Mouse (Mus musculus) kidney, embryonic 15.5 days (tissue): ENCODE measurements around the gene Gpi1. TPM values are rescaled to one million over a fixed set of nuclear protein-coding genes. Genes with fewer than 3 reads are reported as not detected.

ENCODE experiments used
- ATAC-seq: fragments of 200-750 bp; cut with Nextera tagmentation; replicated peaks from 2 replicates; pipeline ENCODE4 v1.8.0; 2017; ENCODE audit warnings: moderate TSS enrichment; ENCODE audit not compliant: low FRiP score
- H3K27ac ChIP-seq: fragments of 300-500 bp; sonication (generic); 2 replicates; pipeline ENCODE4 v1.5.1; 2015; ENCODE audit warnings: mild to moderate bottlenecking, inconsistent platforms
- H3K27me3 ChIP-seq: fragments of 300-500 bp; sonication (generic); 2 replicates; pipeline ENCODE4 v1.6.1; 2015; ENCODE audit warnings: inconsistent platforms
- H3K36me3 ChIP-seq: fragments of 300-500 bp; sonication (generic); 2 replicates; pipeline ENCODE4 v1.6.1; 2015; ENCODE audit warnings: inconsistent platforms
- H3K4me1 ChIP-seq: fragments of 300-500 bp; sonication (generic); 2 replicates; pipeline ENCODE4 v1.6.1; 2015; ENCODE audit warnings: inconsistent platforms
- H3K4me2 ChIP-seq: fragments of 300-500 bp; sonication (generic); 2 replicates; pipeline ENCODE4 v1.6.1; 2015; ENCODE audit warnings: moderate library complexity, mild to moderate bottlenecking, inconsistent platforms
- H3K4me3 ChIP-seq: fragments of 300-500 bp; sonication (generic); replicated peaks from 2 replicates; pipeline ENCODE4 v1.5.1; 2015; ENCODE audit warnings: mild to moderate bottlenecking, inconsistent platforms
- H3K9ac ChIP-seq: fragments of 300-500 bp; sonication (generic); 2 replicates; pipeline ENCODE4 v1.6.1; 2015; ENCODE audit warnings: mild to moderate bottlenecking, inconsistent platforms
- H3K9me3 ChIP-seq: fragments of 300-500 bp; sonication (generic); replicated peaks from 2 replicates; pipeline ENCODE4 v1.6.1; 2016; ENCODE audit warnings: inconsistent platforms
- WGBS: fragments of 180-500 bp; shearing (Covaris S2); methylation state at CpG from one replicate; pipeline ENCODE4 v1.1.7; 2015; ENCODE audit warnings: mixed read lengths; 5-methylcytosine and 5-hydroxymethylcytosine counted together
- polyA plus RNA-seq: library from polyadenylated mRNA; unstranded; fragments of >200 nt; fragmentation: Nextera tagmentation; extraction: Ambion mirVana; gene quantifications from 2 replicates; pipeline ENCODE4 v1.2.1, GENCODE M21; 2015

Gpi1 gene
- polyA plus RNA-seq, 1 experiment from 2014 or later = 404 TPM

- no peak within 1 kb of the TSS for H3K4me3 ChIP-seq
- H3K27me3 ChIP-seq = no peaks in the 10 kb centered on the region
- ATAC-seq = no peak
- H3K36me3 ChIP-seq = peaks cover 85% of the 10 kb centered on the region
- WGBS = 95% methylated on average over 7 of the region's 7 CpGs
- H3K4me1 ChIP-seq = no peaks in the 10 kb centered on the region
- no peak within 1 kb of the TSS for H3K4me2 ChIP-seq
- no peak within 1 kb of the TSS for H3K27ac ChIP-seq
- H3K9me3 ChIP-seq = no peaks in the 10 kb centered on the region
- no peak within 1 kb of the TSS for H3K9ac ChIP-seq
These were observed 20.6 kb upstream of the Gpi1 start, which contains the start of gene Gm6096 for GRCm38 (mm10) chr7:34250738-34251137. Gm6096 (plus strand) TSS chr7:34251038.

- WGBS = 79% methylated on average over 3 of the region's 3 CpGs
- Histone ChIP-seq H3K9me3 (no peaks in the 10 kb centered on the region), H3K4me2 (no peak overlapping the region), H3K4me3 (no peak overlapping the region), H3K9ac (no peak overlapping the region), H3K27me3 (no peaks in the 10 kb centered on the region), H3K4me1 (no peaks in the 10 kb centered on the region), H3K27ac (no peak overlapping the region), H3K36me3 (peaks cover 91% of the 10 kb centered on the region)
- ATAC-seq = no peak
These were observed 16.8 kb upstream of the Gpi1 start for GRCm38 (mm10) chr7:34246870-34247499.

DNA sequence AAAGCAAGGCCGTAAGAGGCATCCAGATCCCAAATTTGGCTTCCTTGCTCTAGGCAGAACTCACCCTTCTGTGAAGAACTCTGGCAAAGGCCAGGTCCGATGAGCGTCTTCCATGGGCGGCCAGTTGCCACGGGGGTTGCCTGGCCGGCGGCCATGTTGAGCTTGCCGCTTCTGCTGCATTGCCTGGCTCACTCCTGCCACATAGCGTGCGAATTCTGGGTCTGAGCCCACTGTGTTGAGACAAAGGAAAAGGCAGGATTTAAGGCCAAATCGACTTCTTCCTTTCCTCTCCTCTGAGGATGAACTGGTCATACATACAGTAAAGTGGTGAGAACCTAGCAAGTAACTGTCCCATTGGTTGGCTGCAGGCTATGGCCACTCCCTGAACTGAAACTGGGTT is 12.0 kb upstream of the Gpi1 start:
- H3K36me3 ChIP-seq = peaks cover 89% of the 10 kb centered on the region
- no peak for ATAC-seq
- no peaks in the 10 kb centered on the region for H3K9me3 ChIP-seq

DNA sequence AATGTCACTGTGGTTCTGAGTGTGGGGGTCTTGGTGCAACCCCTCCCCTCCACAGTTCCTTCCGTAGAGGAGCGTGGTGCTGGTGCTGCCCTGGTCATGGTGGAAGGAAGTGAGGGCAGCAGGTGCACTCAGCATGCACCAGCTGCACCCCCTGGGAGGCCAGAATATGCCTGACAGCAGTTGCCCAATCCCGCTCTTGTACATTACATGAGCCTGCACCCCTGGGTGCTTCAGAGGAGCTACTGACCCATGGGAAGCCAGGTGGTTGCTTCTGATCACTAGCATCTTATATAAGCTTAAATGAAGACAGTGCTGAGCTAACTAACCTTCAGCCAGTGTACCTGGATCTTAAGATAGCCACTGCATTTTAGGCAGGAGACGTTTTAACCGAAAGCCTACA is 8.0 kb upstream of the Gpi1 start:
- Histone ChIP-seq H3K27me3 (no peaks in the 10 kb centered on the region), H3K36me3 (peaks cover 68% of the 10 kb centered on the region), H3K9me3 (no peaks in the 10 kb centered on the region), H3K4me3 (no peak overlapping the region), H3K4me1 (peaks cover 11% of the 10 kb centered on the region), H3K9ac (no peak overlapping the region), H3K27ac (no peak overlapping the region), H3K4me2 (no peak overlapping the region)
- 89% methylated on average over 5 of the region's 5 CpGs for WGBS
- ATAC-seq = no peak

More for the DNA sequence above, 12.0 kb upstream of the Gpi1 start:
- Histone ChIP-seq H3K9ac (no peak overlapping the region), H3K4me2 (no peak overlapping the region), H3K4me1 (no peaks in the 10 kb centered on the region), H3K27me3 (no peaks in the 10 kb centered on the region), H3K27ac (no peak overlapping the region), H3K4me3 (no peak overlapping the region)
- WGBS = 95% methylated on average over 11 of the region's 11 CpGs

GRCm38 (mm10) chr7:34235602-34236001 is 5.5 kb upstream of the Gpi1 start:
- Histone ChIP-seq H3K27ac (no peak overlapping the region), H3K27me3 (no peaks in the 10 kb centered on the region), H3K4me3 (no peak overlapping the region), H3K9ac (no peak overlapping the region), H3K36me3 (peaks cover 47% of the 10 kb centered on the region), H3K4me1 (peaks cover 15% of the 10 kb centered on the region), H3K4me2 (no peak overlapping the region), H3K9me3 (no peaks in the 10 kb centered on the region)
- 86% methylated on average over 5 of the region's 5 CpGs for WGBS
- no peak for ATAC-seq

DNA sequence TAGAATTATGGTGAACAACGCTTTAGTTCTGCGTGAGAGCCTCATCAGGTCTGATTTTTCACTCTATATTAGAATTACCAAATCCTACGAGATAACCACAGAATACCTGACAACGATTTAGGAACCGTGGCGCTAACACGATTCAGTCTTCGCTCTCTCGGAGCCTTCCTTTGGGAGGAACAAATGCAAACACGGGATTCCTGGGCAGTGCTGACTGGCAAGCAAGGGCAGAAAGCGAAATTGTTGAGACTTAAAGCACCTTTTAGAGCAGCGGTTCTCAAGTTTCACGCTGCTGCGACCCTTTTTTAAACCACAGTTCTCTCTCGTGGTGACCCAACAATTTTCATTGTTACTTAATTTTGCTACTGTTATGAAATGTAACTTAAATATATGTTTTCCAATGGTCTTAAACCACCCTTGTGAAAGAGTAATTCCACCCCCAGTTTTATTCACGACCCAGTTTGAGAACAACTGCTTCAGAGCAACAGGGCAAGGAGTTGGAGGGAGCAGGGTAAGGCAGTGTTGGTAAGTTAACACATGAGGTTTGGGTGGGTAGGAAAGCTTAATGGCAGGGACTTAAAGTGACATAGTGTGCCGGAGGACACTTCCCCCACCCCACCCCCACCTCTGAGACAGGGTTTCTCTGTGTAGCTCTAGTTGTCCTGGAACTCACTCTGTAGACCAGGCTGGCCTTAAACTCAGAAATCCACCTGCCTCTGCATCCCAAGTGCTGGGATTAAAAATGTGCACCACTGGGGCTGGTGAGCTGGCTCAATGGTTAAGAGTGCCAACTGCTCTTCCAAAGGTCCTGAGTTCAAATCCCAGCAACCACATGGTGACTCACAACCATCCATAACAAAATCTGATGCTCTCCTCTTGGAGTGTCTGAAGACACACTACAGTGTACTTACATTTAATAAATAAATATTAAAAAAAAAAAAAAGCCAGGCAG is 4.8 kb upstream of the Gpi1 start:
- under 1% methylated on average over 17 of the region's 17 CpGs for WGBS
- ATAC-seq = no peak
- Histone ChIP-seq H3K9ac (peak overlapping the region; percentile 52), H3K27ac (peak overlapping the region; percentile 94), H3K27me3 (no peaks in the 10 kb centered on the region), H3K4me3 (peak overlapping the region; percentile 52), H3K36me3 (peaks cover 40% of the 10 kb centered on the region), H3K4me1 (peaks cover 17% of the 10 kb centered on the region), H3K4me2 (peak overlapping the region; percentile 67), H3K9me3 (no peaks in the 10 kb centered on the region)

GRCm38 (mm10) chr7:34233909-34234609 is 3.9 kb upstream of the Gpi1 start:
- under 1% methylated on average over 46 of the region's 46 CpGs for WGBS
- peaks cover 22% of the 10 kb centered on the region for H3K4me1 ChIP-seq
- H3K9ac ChIP-seq = peak overlapping the region; percentile 52
- H3K27me3 ChIP-seq = no peaks in the 10 kb centered on the region
- H3K4me3 ChIP-seq = peak overlapping the region; percentile 52
- H3K36me3 ChIP-seq = peaks cover 32% of the 10 kb centered on the region
- H3K27ac ChIP-seq = peak overlapping the region; percentile 94
- peak; percentile 93 for ATAC-seq
- no peaks in the 10 kb centered on the region for H3K9me3 ChIP-seq
- H3K4me2 ChIP-seq = peak overlapping the region; percentile 67

DNA sequence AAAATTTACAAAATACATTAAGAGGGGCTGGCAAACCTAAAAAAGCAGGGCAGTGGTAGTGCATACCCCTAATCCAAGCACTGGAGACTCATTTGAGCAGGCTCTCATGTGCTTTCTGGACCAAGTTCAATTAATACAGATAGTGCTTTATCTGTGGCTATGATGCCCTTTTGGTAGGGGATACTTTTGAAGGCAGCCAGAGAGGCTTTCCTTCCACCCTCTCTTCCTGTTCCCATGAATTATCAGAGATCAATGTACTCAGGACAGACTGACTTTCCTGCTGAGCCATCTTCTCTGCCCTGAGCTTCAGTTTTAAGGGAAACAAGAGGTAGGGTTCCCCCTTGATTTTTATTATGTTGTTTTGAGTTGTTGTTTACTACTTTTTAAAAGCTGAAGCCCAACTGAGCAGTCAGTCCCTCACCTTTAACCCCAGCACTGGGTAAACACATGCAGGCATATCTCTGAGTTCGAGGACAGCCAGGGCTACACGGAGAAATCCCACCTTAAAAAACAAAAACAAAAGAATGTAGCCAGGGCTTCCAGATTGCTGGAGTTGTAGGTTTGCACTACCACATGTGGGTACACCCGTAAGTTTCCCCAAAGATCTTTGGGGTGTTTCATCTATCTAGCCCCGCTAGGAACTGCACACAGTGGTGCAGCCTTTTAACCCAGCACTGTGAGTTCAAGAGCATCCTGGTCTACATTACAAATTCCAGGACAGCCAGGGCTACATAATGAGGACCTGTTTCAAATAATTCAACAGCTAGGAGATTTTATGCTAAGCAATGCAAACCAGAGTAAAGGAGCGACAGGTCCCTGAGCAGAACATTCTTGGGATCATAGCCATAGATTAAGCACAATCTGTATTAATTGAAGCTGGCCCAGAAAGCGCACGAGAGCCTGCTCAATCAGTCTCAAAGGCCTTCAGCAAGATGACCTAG is 2.9 kb upstream of the Gpi1 start:
- peak overlapping the region; percentile 52 for H3K9ac ChIP-seq
- no peaks in the 10 kb centered on the region for H3K9me3 ChIP-seq
- H3K4me3 ChIP-seq = peak overlapping the region; percentile 52
- peak overlapping the region; percentile 94 for H3K27ac ChIP-seq
- H3K27me3 ChIP-seq = no peaks in the 10 kb centered on the region
- H3K36me3 ChIP-seq = peaks cover 27% of the 10 kb centered on the region
- H3K4me1 ChIP-seq = peaks cover 32% of the 10 kb centered on the region
- ATAC-seq = no peak
- WGBS = 48% methylated on average over 7 of the region's 7 CpGs
- peak overlapping the region; percentile 67 for H3K4me2 ChIP-seq

- 0% methylated on average over 17 of the region's 19 CpGs for WGBS
- peaks cover 39% of the 10 kb centered on the region for H3K36me3 ChIP-seq
- peak overlapping the region; percentile 86 for H3K4me3 ChIP-seq
- H3K27ac ChIP-seq = peak overlapping the region; percentile 94
- no peaks in the 10 kb centered on the region for H3K9me3 ChIP-seq
- peak overlapping the region; percentile 68 for H3K4me2 ChIP-seq
- peaks cover 48% of the 10 kb centered on the region for H3K4me1 ChIP-seq
- ATAC-seq = peak; percentile 46
- H3K27me3 ChIP-seq = no peaks in the 10 kb centered on the region
- H3K9ac ChIP-seq = peak overlapping the region; percentile 90
These were observed 435 bp downstream of the Gpi1 start for GRCm38 (mm10) chr7:34229691-34230111.

- ATAC-seq = no peak
- Histone ChIP-seq H3K4me3 (peak overlapping the region; percentile 86), H3K9me3 (no peaks in the 10 kb centered on the region), H3K36me3 (peaks cover 44% of the 10 kb centered on the region), H3K27me3 (no peaks in the 10 kb centered on the region), H3K4me1 (peaks cover 48% of the 10 kb centered on the region), H3K9ac (peak overlapping the region; percentile 90), H3K4me2 (peak overlapping the region; percentile 68), H3K27ac (peak overlapping the region; percentile 94)
- 22% methylated on average over 5 of the region's 5 CpGs for WGBS
These were observed 983 bp downstream of the Gpi1 start for GRCm38 (mm10) chr7:34229153-34229552.

GRCm38 (mm10) chr7:34228641-34229040 is 1.5 kb downstream of the Gpi1 start:
- H3K9ac ChIP-seq = peak overlapping the region; percentile 90; the same call in 1 of the 2 replicates
- H3K4me1 ChIP-seq = peaks cover 47% of the 10 kb centered on the region
- peak overlapping the region; percentile 68 for H3K4me2 ChIP-seq
- H3K27ac ChIP-seq = no peak overlapping the region
- H3K9me3 ChIP-seq = no peaks in the 10 kb centered on the region
- no peak for ATAC-seq
- H3K36me3 ChIP-seq = peaks cover 49% of the 10 kb centered on the region
- H3K27me3 ChIP-seq = no peaks in the 10 kb centered on the region
- H3K4me3 ChIP-seq = peak overlapping the region; percentile 86
- 44% methylated on average over 9 of the region's 9 CpGs for WGBS
